Mouse (Mus musculus) liver, embryonic 13.5 days (tissue): Measurements from ENCODE around the gene Tesk2. TPM values are rescaled to one million over a fixed set of nuclear protein-coding genes. Genes with fewer than 3 reads are reported as not detected.
A peak's percentile ranks its signal among the peaks of the same experiment; 100 is the strongest.
"Not testable (repeated sequence)": the region's sequence is repeated elsewhere in the genome, so short reads cannot be mapped to it uniquely, and the experiment has no call there.

Source experiments
- ATAC-seq: fragments of 200-750 bp; cut with Nextera tagmentation; 2 replicates; pipeline ENCODE4 v1.8.0; 2017; ENCODE audit warnings: low read depth, mild to moderate bottlenecking, moderate number of reproducible peaks, moderate library complexity
- DNase-seq: peaks from one replicate; pipeline ENCODE4 v3.0.0; 2022
- H3K27ac ChIP-seq: fragments of 300-500 bp; sonication (generic); 2 replicates; pipeline ENCODE4 v1.5.1; 2015; ENCODE audit warnings: moderate library complexity, mild to moderate bottlenecking, inconsistent platforms
- H3K27me3 ChIP-seq: fragments of 300-500 bp; sonication (generic); 2 replicates; pipeline ENCODE4 v1.6.1; 2015; ENCODE audit warnings: mild to moderate bottlenecking, inconsistent platforms
- H3K36me3 ChIP-seq: fragments of 300-500 bp; sonication (generic); 2 replicates; pipeline ENCODE4 v1.6.1; 2015; ENCODE audit warnings: mild to moderate bottlenecking, inconsistent platforms
- H3K4me1 ChIP-seq: fragments of 300-500 bp; sonication (generic); replicated peaks from 2 replicates; pipeline ENCODE4 v1.6.1; 2015; ENCODE audit warnings: inconsistent platforms
- H3K4me2 ChIP-seq: fragments of 300-500 bp; sonication (generic); 2 replicates; pipeline ENCODE4 v1.6.1; 2015; ENCODE audit warnings: inconsistent platforms, mild to moderate bottlenecking, moderate library complexity
- H3K4me3 ChIP-seq: fragments of 300-500 bp; sonication (generic); replicated peaks from 2 replicates; pipeline ENCODE4 v1.5.1; 2015; ENCODE audit warnings: mild to moderate bottlenecking, inconsistent platforms
- H3K9ac ChIP-seq: fragments of 300-500 bp; sonication (generic); 2 replicates; pipeline ENCODE4 v1.6.1; 2015; ENCODE audit warnings: mild to moderate bottlenecking, inconsistent platforms
- H3K9me3 ChIP-seq: fragments of 300-500 bp; sonication (generic); replicated peaks from 2 replicates; pipeline ENCODE4 v1.6.1; 2016; ENCODE audit warnings: inconsistent platforms
- WGBS: fragments of 180-500 bp; shearing (Covaris S2); methylation state at CpG from one replicate; pipeline ENCODE4 v1.1.7; 2015; ENCODE audit not compliant: insufficient replicate concordance; 5-methylcytosine and 5-hydroxymethylcytosine counted together
- polyA plus RNA-seq: library from polyadenylated mRNA; unstranded; fragments of >200 nt; fragmentation: Nextera tagmentation; extraction: Ambion mirVana; gene quantifications from 2 replicates; pipeline ENCODE4 v1.2.1, GENCODE M21; 2015

Tesk2 gene
- polyA plus RNA-seq, 1 experiment from 2014 or later = 2.1 TPM

DNA sequence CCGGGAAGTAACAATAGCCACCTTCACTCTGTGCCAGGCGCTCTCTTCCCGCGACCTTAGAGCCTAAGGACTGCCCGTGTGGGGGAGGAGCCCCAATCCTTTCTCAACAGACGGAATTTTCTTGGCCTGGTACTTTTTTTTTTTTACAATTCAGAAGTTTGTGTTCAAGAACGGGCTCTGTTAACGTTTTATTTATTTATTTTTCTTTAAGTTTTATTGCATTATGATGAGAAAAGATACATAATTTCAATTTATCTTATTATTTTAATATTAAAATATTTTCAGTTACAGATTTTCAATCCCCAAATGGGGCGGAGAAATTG lies 100.9 kb downstream of the Tesk2 start, which contains the start of gene Hpdl:
Hpdl (minus strand) TSS at position 14 of the 323 bp plus-strand sequence.
- Histone ChIP-seq H3K4me2 (peak within 1 kb of the TSS; percentile 83), H3K9me3 (no peaks in the 10 kb centered on the region), H3K9ac (peak within 1 kb of the TSS; percentile 67), H3K36me3 (peaks cover 10% of the 10 kb centered on the region; the same call in 1 of the 2 replicates), H3K27ac (no peak within 1 kb of the TSS), H3K4me3 (peak within 1 kb of the TSS; percentile 63), H3K27me3 (peaks cover 27% of the 10 kb centered on the region), H3K4me1 (peaks cover 48% of the 10 kb centered on the region)
- no peak for DNase-seq
- ATAC-seq = no peak
- 11% methylated on average over 9 of the region's 9 CpGs for WGBS

DNA sequence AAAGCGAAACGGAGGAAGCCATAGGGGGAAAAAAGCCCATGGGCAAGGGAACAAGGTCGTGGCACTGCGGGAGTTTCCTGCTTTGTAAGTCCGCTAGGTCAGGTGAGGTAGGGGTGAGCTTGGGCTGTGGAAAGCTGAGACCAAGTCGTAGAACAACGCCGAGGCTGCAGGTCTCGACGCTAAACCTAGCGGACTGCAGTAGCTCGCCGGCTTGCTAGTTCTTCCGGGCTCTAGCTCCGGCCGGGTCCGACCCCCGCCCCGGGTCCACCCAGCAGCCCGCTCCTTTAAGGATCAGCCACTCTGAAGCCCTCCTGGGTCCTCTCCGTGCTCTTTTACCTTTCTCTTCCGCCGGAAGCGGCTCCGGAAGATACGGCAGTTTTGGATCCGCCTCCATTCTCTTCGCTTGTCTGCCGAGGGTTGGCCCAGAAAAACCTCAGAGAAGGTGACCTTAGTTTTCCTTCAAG lies 103.8 kb downstream of the Tesk2 start:
- DNase-seq (peak; percentile 41), ATAC-seq (peak; percentile 50)
- H3K27me3 ChIP-seq = peaks cover 17% of the 10 kb centered on the region
- peaks cover 48% of the 10 kb centered on the region for H3K4me1 ChIP-seq
- H3K36me3 ChIP-seq = no peaks in the 10 kb centered on the region
- peak overlapping the region; percentile 83 for H3K9ac ChIP-seq
- H3K4me2 ChIP-seq = peak overlapping the region; percentile 80
- WGBS = under 1% methylated on average over 29 of the region's 29 CpGs
- no peaks in the 10 kb centered on the region for H3K9me3 ChIP-seq
- peak overlapping the region; percentile 72 for H3K4me3 ChIP-seq
- H3K27ac ChIP-seq = peak overlapping the region; percentile 44

DNA sequence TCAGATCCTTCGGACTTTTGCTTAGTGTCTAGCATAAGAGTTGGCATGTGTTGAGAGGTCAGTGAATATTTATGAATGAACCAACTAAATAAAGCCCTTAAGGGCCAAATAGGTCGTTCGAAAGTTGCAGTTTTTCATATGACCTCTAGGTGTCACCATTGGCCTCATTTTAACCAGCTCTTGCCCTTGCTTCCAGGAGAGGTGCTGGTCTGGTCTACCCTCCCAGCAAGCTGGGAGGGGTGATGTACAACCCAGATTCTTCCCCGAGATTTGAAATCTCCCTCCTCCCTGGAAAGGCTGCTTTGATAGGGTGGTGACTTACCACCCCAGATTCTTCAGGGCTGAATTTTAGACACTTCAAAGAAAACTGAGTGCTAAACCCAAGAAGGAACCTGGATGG lies 107.1 kb downstream of the Tesk2 start:
- Histone ChIP-seq H3K9me3 (no peaks in the 10 kb centered on the region), H3K9ac (no peak overlapping the region), H3K27me3 (no peaks in the 10 kb centered on the region), H3K4me1 (peaks cover 26% of the 10 kb centered on the region), H3K27ac (no peak overlapping the region), H3K4me3 (no peak overlapping the region), H3K36me3 (no peaks in the 10 kb centered on the region), H3K4me2 (no peak overlapping the region)
- WGBS = under 1% methylated on average over 4 of the region's 4 CpGs
- peak; percentile 24 for DNase-seq
- ATAC-seq = no peak

DNA sequence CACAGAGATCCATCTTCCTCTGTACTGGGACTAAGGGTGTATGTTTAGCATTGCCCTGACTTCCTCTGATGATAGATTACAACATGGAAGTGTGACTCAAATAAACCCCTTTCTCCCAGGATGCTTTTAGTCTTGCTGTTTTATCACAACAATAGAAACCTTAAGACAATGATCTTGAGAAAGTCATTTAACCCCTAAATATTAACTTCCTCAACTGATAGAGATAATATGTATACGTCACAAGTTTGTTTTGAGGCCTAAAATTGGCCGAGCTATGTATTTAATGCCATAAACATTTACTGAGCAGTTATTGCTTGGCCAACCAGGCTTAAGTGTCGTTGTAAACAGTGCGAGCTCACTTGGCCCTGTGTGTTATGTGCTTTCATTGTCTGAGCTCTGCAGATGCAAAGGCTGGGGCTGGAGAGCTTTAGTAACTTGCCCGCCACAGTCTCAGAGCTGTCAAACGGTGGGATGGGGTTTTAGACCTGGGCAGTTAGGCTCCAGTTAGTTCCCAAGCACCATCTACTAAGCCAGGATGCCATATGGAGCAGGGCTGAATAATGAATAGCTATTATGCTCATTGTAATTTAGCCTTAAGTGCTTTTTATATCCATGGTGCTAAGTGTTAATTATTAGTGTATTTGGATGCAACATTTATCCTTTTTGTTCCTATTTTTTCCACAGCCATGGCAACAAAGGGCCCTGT lies 108.8 kb downstream of the Tesk2 start:
- peaks cover 9% of the 10 kb centered on the region for H3K4me1 ChIP-seq
- H3K4me3 ChIP-seq = no peak overlapping the region
- H3K4me2 ChIP-seq = no peak overlapping the region
- H3K36me3 ChIP-seq = no peaks in the 10 kb centered on the region
- H3K27me3 ChIP-seq = 0 out of 2 replicates have a peak, but pooled peaks cover 3% of the 10 kb centered on the region
- no peak overlapping the region for H3K27ac ChIP-seq
- WGBS = 60% methylated on average over 6 of the region's 6 CpGs
- no peaks in the 10 kb centered on the region for H3K9me3 ChIP-seq
- no peak overlapping the region for H3K9ac ChIP-seq
- DNase-seq = no peak
- no peak for ATAC-seq

DNA sequence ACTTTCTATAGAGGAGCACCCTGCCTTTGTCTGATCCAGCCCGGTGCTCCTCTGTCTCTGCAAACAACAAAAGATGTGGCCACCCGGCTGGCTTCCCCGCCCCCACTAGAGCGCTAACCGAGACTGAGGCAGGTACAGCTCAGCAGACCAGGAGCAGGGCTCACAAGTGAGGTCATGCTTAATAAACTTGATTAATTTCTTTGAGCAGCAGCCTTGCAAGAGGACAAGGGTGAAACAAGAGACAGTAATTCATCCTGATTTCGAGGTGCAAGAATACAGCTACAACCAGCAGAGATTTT lies 109.3 kb downstream of the Tesk2 start:
- H3K9me3 ChIP-seq = no peaks in the 10 kb centered on the region
- WGBS = 47% methylated on average over 6 of the region's 6 CpGs

DNA sequence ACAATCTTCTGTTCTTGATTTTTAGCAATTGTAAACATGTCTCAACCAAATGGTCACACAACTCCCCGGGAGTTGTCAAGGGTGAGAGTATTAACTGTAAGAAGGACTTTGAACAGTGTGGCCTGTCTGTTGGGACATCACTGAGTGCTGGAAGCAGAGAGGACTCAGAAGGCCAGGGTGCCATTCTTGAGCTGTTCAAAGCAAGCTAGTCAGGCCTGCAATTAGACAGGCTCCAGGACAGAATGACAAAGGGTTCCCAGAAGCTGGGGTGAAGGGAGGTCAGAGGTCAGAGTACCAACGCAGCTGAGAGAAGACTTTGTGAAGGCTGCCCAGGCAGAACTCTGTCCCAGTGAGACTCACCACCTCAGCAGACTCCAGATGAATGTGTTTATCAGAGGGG lies 118.3 kb downstream of the Tesk2 start:
- DNase-seq (no peak), ATAC-seq (no peak)
- Histone ChIP-seq H3K9me3 (no peaks in the 10 kb centered on the region), H3K4me1 (no peaks in the 10 kb centered on the region), H3K36me3 (no peaks in the 10 kb centered on the region), H3K4me2 (no peak overlapping the region), H3K27me3 (peaks cover 41% of the 10 kb centered on the region), H3K9ac (no peak overlapping the region), H3K4me3 (no peak overlapping the region), H3K27ac (no peak overlapping the region)
- WGBS = 56% methylated on average over 2 of the region's 2 CpGs

More for the DNA sequence above, 109.3 kb downstream of the Tesk2 start:
- no peak overlapping the region for H3K9ac ChIP-seq
- 0 out of 2 replicates have a peak, but pooled peaks cover 3% of the 10 kb centered on the region for H3K27me3 ChIP-seq
- DNase-seq = no peak
- H3K27ac ChIP-seq = no peak overlapping the region
- H3K4me1 ChIP-seq = peaks cover 5% of the 10 kb centered on the region
- H3K36me3 ChIP-seq = no peaks in the 10 kb centered on the region
- ATAC-seq = no peak
- no peak overlapping the region for H3K4me3 ChIP-seq
- no peak overlapping the region for H3K4me2 ChIP-seq

DNA sequence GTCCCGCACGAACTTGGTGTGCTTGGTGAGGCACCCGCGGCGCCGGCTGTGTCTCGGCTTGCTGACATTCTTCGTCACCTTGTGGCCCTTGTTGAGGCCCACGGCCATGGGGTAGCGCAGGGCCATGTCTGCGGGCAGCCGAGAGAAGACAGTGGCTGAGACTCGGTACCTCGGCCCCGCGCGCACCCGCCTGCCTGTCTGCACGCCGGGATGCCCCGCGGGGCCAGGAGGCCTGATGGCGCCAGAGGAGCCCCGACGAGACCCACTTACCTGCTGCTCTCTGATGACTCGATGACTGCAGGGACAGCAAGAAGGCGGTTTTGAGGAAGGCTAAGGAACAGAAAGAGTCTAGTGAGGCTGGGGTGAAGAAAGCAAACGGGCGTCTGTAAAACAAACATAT lies 119.3 kb downstream of the Tesk2 start:
- H3K36me3 ChIP-seq, H3K4me3 ChIP-seq, H3K9ac ChIP-seq, H3K9me3 ChIP-seq, DNase-seq, H3K4me1 ChIP-seq, H3K27ac ChIP-seq, H3K4me2 ChIP-seq, ATAC-seq: not testable (repeated sequence)
- peaks cover 41% of the 10 kb centered on the region for H3K27me3 ChIP-seq
- 20% methylated on average over 26 of the region's 29 CpGs for WGBS

DNA sequence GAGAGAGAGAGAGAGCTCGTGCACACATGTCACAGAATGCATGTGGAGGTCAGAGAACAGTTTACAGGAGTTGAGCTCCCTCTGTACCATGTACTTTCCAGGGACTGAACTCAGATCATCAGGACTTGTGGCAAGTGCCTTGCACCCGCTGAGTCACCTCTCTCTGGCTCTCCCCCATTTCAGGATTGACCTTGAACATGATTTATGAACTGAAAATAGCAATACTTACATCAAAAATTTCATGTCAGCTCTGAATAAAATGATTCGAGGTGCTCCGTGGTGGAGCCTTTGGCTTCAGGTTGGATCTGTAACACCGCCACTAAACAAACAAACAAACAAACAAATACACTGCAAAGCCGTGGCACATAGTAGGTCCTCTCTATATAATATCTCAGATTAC lies 120.1 kb downstream of the Tesk2 start:
- 64% methylated on average over 6 of the region's 6 CpGs for whole genome bisulfite sequencing
- H3K27me3 ChIP-seq = peaks cover 41% of the 10 kb centered on the region
- no peak overlapping the region for H3K9ac ChIP-seq
- H3K4me2 ChIP-seq = no peak overlapping the region
- no peak overlapping the region for H3K4me3 ChIP-seq
- ATAC-seq (no peak), DNase-seq (no peak)
- H3K36me3 ChIP-seq = no peaks in the 10 kb centered on the region
- no peaks in the 10 kb centered on the region for H3K4me1 ChIP-seq
- no peak overlapping the region for H3K27ac ChIP-seq
- no peaks in the 10 kb centered on the region for H3K9me3 ChIP-seq

DNA sequence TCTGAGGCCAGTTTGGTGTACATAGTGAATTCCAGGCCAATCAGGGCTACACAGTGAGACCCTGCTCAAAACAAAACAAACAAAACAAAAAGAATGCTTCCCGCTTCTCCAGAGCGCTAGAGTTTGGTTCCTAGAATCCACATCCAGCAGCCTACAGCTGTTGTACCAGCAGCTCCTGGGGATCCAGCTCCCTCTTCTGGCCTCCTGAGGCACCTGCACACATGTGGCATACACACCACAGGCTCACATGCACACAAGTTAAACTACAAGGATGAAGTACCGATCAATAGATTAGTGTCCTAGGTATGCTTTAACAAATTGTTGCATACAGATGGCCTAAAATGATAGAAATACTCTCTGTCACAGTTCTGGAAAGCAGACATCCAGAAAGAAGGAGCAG lies 123.6 kb downstream of the Tesk2 start:
- DNase-seq = no peak
- Histone ChIP-seq H3K4me3 (no peak overlapping the region), H3K4me2 (no peak overlapping the region), H3K27ac (no peak overlapping the region), H3K4me1 (no peaks in the 10 kb centered on the region), H3K36me3 (no peaks in the 10 kb centered on the region), H3K27me3 (peaks cover 30% of the 10 kb centered on the region), H3K9ac (no peak overlapping the region), H3K9me3 (no peaks in the 10 kb centered on the region)
- WGBS = 92% methylated on average over 3 of the region's 3 CpGs
- ATAC-seq = no peak

DNA sequence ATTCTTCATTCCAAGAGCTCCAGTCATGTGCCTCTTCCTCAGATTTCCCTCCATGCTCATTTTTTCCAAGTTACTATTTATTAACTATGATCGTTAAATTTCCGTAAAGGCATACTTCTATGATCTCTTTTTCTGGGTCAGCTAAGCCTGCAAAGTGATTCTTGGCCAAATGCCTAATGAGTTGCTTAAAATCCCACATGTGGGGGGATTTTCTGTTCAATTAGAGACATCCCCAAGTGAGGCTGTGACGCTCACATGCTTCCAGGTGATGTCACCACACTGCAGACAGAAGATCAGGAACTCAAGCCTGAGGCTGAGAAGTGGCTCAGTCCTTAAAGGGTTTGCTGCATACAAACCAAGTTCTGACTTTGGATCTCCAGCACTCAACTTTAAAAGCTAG lies 129.2 kb downstream of the Tesk2 start:
- Histone ChIP-seq H3K36me3 (no peaks in the 10 kb centered on the region), H3K27me3 (no peaks in the 10 kb centered on the region), H3K4me1 (no peaks in the 10 kb centered on the region), H3K4me2 (no peak overlapping the region), H3K9ac (no peak overlapping the region), H3K4me3 (no peak overlapping the region), H3K27ac (no peak overlapping the region), H3K9me3 (no peaks in the 10 kb centered on the region)
- DNase-seq (no peak), ATAC-seq (no peak)
- WGBS = 74% methylated on average over 3 of the region's 3 CpGs

DNA sequence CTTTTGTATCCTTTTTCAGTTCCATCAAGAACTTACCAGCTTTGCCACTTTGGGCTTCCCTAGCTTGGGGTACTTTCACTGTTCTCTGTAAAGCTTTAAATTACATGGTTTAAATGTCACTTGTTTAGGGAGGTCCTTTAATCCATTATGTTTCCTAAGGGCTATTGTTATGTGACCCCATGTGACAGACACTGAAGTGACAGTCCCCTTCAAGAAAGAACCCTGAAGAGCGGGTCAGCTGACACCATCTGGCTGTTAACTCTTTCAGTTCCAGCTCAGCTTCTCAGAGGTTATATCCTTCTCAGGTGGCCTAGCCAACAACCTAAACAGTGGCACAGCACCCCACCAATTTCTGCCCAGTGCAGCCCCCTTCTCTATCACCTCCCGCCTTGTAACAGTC lies 133.5 kb downstream of the Tesk2 start:
- 27% methylated on average over 2 of the region's 2 CpGs for WGBS
- H3K27ac ChIP-seq = no peak overlapping the region
- ATAC-seq (no peak), DNase-seq (no peak)
- H3K4me2 ChIP-seq = no peak overlapping the region
- H3K9ac ChIP-seq = no peak overlapping the region
- H3K4me3 ChIP-seq = no peak overlapping the region
- H3K4me1 ChIP-seq = no peaks in the 10 kb centered on the region
- H3K36me3 ChIP-seq = no peaks in the 10 kb centered on the region
- H3K27me3 ChIP-seq = no peaks in the 10 kb centered on the region
- H3K9me3 ChIP-seq = no peaks in the 10 kb centered on the region
